In the genomic region with DNA sequence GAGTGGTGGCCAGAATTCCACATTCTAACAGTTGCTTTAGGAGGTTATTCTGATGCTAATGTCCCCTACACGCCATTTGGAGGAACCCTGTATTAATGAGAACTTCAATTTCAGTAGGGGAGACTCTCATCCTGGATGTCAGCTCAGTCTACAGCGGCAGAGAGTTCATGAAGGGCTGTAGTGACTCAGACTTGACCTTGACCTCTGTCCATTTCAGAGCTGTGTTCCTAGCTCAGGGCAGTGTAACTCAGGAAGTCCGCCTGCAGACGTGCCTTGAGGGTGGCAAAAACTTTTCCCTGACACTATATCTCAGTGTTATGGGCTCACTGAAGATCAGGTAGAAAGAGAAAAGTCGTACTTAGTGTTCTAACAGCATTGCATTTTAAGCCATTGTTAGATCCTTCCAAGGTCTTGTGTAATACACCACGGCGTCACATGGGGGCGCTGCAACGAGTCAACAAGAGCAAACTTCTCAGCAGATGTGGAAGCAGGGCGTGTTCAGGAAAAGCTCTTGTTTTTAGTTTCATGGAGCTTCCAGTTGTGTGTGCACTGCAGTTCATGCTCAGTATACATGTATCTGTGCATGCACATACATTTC, we compare ENCODE assay signal across 9 mouse cellular contexts.
DNase-seq lines count a peak whose midpoint lies in the region; ATAC-seq and TF ChIP-seq lines count a peak whose summit lies in the region.
"Had no signal": no experiment of that assay in that cellular context is flagged by ENCODE, and none has a peak within 500 bp of the region (broad histone marks: within the 10 kb centered on the region; RNA-seq: fewer than 3 reads in every experiment).

No protein-coding gene starts in this region.

- H3K4me1 ChIP-seq in hindbrain, postnatal 0 days (ENCODE audit: insufficient read depth, low read length), result no peaks in the 10 kb centered on the region
- 0 out of 2 replicates have a peak, but pooled peaks cover 4% of the 10 kb centered on the region for H3K4me1 ChIP-seq in hindbrain, embryonic 12.5 days
- peaks cover 23% of the 10 kb centered on the region for H3K4me1 ChIP-seq in E14TG2a.4 (replicated peaks; ENCODE audit: low read depth, low read length)

- no peak for ATAC-seq in hindbrain, postnatal 0 days
- no peak for ATAC-seq in hindbrain, embryonic 12.5 days (ENCODE audit: low FRiP score)

- H3K9ac ChIP-seq in hindbrain, postnatal 0 days (replicated peaks; ENCODE audit: low read length), result no peak overlapping the region
- H3K9ac ChIP-seq in hindbrain, embryonic 12.5 days, result no peak overlapping the region
- H3K9ac ChIP-seq: limb, embryonic 13.5 days had no signal

- TF ChIP-seq POLR2A in brain, embryonic 14.5 days (IDR thresholded peaks at IDR 0.05; ENCODE audit: borderline replicate concordance, extremely low read depth, insufficient read depth, insufficient read length, poor library complexity, severe bottlenecking), result no peak

- peak; percentile 67 for DNase-seq in hindbrain, postnatal 0 days (ENCODE audit: low spot score)
- DNase-seq in brain, embryonic 14.5 days (ENCODE audit: low read depth), result peak; percentile 29
- peak; percentile 48 for DNase-seq in gastrocnemius, adult 18-20 months (ENCODE audit: low spot score)
- peak; percentile 71 for DNase-seq in layer of hippocampus, adult 11-12 months (ENCODE audit: low spot score)
- DNase-seq in lung, postnatal 4 days, result peak; percentile 62 to 72
- peak; percentile 44 to 81 for DNase-seq in urinary bladder, postnatal 4 days (ENCODE audit: low spot score in 2 of 2)

- TF ChIP-seq CTCF in hindbrain, postnatal 0 days (IDR thresholded peaks at IDR 0.05; ENCODE audit: low read depth), result peak; percentile 67
- TF ChIP-seq CTCF in E14TG2a.4 (conservative IDR thresholded peaks at IDR 0.05; ENCODE audit: low read length), result peak; percentile 69
- peak; percentile 54; the same call in 1 of the 2 replicates for TF ChIP-seq CTCF in brain, embryonic 14.5 days (IDR thresholded peaks at IDR 0.05; ENCODE audit: borderline replicate concordance, extremely low read depth, insufficient read depth, insufficient read length)

- no peaks in the 10 kb centered on the region for H3K9me3 ChIP-seq in hindbrain, postnatal 0 days (ENCODE audit: low read length)
- H3K9me3 ChIP-seq in hindbrain, embryonic 12.5 days (replicated peaks), result no peaks in the 10 kb centered on the region
- H3K9me3 ChIP-seq in E14TG2a.4 (ENCODE audit: low read length), result no peaks in the 10 kb centered on the region
- H3K9me3 ChIP-seq: limb, embryonic 13.5 days had no signal

- WGBS in hindbrain, postnatal 0 days, result 51% methylated on average over 10 of the region's 10 CpGs
- WGBS in hindbrain, embryonic 12.5 days, result 47% methylated on average over 10 of the region's 10 CpGs

- H3K36me3 ChIP-seq in hindbrain, postnatal 0 days (ENCODE audit: insufficient read depth, low read length), result no peaks in the 10 kb centered on the region
- no peaks in the 10 kb centered on the region for H3K36me3 ChIP-seq in hindbrain, embryonic 12.5 days
- H3K36me3 ChIP-seq in E14TG2a.4 (ENCODE audit: insufficient read depth, low read length), result no peaks in the 10 kb centered on the region
- H3K36me3 ChIP-seq: limb, embryonic 13.5 days had no signal

- H3K4me3 ChIP-seq in hindbrain, postnatal 0 days (ENCODE audit: low read length), result no peak overlapping the region
- H3K4me3 ChIP-seq in hindbrain, embryonic 12.5 days, result no peak overlapping the region
- H3K4me3 ChIP-seq in E14TG2a.4 (replicated peaks; ENCODE audit: low read length), result no peak overlapping the region
- H3K4me3 ChIP-seq: limb, embryonic 13.5 days had no signal

- H3K4me2 ChIP-seq in hindbrain, postnatal 0 days (ENCODE audit: low read depth, low read length), result no peak overlapping the region
- no peak overlapping the region for H3K4me2 ChIP-seq in hindbrain, embryonic 12.5 days (replicated peaks)

- H3K27ac ChIP-seq in hindbrain, postnatal 0 days, result no peak overlapping the region
- no peak overlapping the region for H3K27ac ChIP-seq in hindbrain, embryonic 12.5 days
- H3K27ac ChIP-seq: limb, embryonic 13.5 days had no signal

- no peaks in the 10 kb centered on the region for H3K27me3 ChIP-seq in hindbrain, postnatal 0 days (ENCODE audit: insufficient read depth, low read length)
- no peaks in the 10 kb centered on the region for H3K27me3 ChIP-seq in hindbrain, embryonic 12.5 days
- H3K27me3 ChIP-seq in E14TG2a.4 (ENCODE audit: insufficient read depth, low read length), result no peaks in the 10 kb centered on the region; the same call in 1 of the 2 replicates
